Mouse (Mus musculus): ENCODE results near the gene Pofut1. TPM values are rescaled to one million over a fixed set of nuclear protein-coding genes. Genes with fewer than 3 reads are reported as not detected.

Gene Pofut1
- polyA plus RNA-seq, 1 experiment from 2014 or later = 5.6 TPM

- no peak overlapping the region for H3K9ac ChIP-seq
- no peak for ATAC-seq (ENCODE audit: low FRiP score, low read depth)
- H3K27me3 ChIP-seq = no peaks in the 10 kb centered on the region
- no peak overlapping the region for H3K4me2 ChIP-seq
- H3K9me3 ChIP-seq = no peaks in the 10 kb centered on the region
- H3K4me3 ChIP-seq = no peak overlapping the region
- H3K27ac ChIP-seq (replicated peaks) = no peak overlapping the region
- H3K4me1 ChIP-seq (replicated peaks) = no peaks in the 10 kb centered on the region
- H3K36me3 ChIP-seq = peaks cover 8% of the 10 kb centered on the region; the same call in 1 of the 2 replicates
- 74% methylated on average over 3 of the region's 3 CpGs for WGBS
Observed at GRCm38 (mm10) chr2:153218516-153218915, 22.8 kb upstream of the Pofut1 start.

DNA sequence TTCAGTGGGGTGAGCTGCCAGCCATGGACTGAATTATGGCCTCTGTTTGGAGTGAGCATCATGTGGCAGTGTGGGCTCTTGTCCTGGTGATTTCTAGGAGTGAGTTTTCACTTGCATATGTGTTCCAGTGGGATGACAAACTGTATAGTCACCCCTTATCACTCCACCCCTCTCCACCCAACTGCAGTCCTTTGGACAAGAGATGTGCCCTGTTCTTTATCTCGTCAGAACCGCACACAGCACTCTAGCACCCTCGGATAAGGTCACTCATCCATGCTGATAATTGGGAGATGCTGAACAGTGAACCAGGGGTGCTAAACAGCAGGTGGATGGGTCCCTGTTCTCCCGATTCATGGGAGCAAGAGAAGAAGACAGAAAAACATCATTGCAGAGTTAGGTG is 19.7 kb upstream of the Pofut1 start:
- 97% methylated on average over 4 of the region's 4 CpGs for WGBS
- Histone ChIP-seq H3K27me3 (no peaks in the 10 kb centered on the region), H3K36me3 (peaks cover 8% of the 10 kb centered on the region; the same call in 1 of the 2 replicates), H3K4me1 (replicated peaks) (peaks cover 18% of the 10 kb centered on the region), H3K9me3 (no peaks in the 10 kb centered on the region), H3K9ac (no peak overlapping the region), H3K27ac (replicated peaks) (no peak overlapping the region), H3K4me2 (no peak overlapping the region), H3K4me3 (no peak overlapping the region)
- no peak for ATAC-seq (ENCODE audit: low FRiP score, low read depth)

- Histone ChIP-seq H3K9me3 (no peaks in the 10 kb centered on the region), H3K4me3 (no peak overlapping the region), H3K27me3 (no peaks in the 10 kb centered on the region), H3K27ac (replicated peaks) (no peak overlapping the region), H3K36me3 (peaks cover 8% of the 10 kb centered on the region; the same call in 1 of the 2 replicates), H3K4me2 (no peak overlapping the region), H3K4me1 (replicated peaks) (peaks cover 18% of the 10 kb centered on the region), H3K9ac (no peak overlapping the region)
- no peak for ATAC-seq (ENCODE audit: low FRiP score, low read depth)
Observed at GRCm38 (mm10) chr2:153222130-153222529, 19.2 kb upstream of the Pofut1 start.

DNA sequence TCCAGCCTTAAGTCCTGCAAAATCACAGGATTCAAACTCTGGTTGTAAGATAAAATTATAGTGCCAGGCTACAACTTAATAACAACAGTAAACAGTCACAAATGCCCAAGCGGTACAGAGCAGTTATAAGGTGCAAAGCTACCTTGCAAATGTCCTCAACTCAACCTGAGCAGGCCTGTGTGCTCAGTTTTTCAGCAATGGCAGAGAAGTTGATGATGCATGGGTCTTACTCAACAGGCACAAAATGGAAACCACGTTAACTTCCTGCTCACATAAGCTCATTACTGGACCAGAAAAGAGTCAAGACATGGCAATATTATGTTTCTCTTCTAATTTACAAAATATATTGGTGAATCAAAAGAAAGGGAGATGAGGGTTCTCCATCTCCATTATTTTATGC is 18.8 kb upstream of the Pofut1 start:
- no peaks in the 10 kb centered on the region for H3K27me3 ChIP-seq

DNA sequence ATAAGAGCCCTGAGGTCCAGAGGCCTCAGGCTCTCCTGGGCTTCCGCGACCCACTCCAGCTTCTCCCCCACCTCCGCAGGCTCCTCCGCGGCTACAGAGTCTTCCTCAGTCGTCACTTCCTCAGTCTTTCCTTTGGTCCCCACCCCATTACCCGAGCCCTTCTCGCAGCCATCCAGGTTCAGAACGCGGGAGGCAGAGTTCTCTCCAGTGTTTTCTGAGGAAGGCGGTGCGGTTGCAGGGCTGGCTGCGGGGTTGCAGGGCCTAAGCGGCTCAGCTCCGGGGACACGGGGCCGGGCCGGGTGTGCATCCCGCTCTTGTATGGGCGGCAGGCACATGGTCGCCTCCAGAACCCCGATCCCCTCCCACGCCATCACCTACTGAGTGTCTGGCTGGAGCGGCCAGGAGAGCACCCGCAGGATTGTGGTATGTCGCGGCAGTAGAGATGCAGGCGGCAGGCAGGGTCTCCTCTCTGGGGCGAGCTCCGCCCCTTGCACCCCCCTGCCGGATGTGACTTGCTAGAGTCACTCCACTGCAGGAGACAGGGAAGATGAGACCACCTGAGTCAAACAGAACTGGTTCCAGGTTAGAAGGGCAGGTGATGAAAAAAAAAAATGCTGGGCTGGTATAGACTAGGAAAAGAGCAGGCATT is 16.3 kb upstream of the Pofut1 start, which contains the start of gene Tspyl3:
Tspyl3 (minus strand) TSS at position 496 of the 649 bp plus-strand sequence.
- peak within 1 kb of the TSS; percentile 78 for H3K4me2 ChIP-seq
- no peaks in the 10 kb centered on the region for H3K27me3 ChIP-seq
- 2% methylated on average over 31 of the region's 31 CpGs for WGBS
- H3K9me3 ChIP-seq = no peaks in the 10 kb centered on the region
- peak within 1 kb of the TSS; percentile 63 for H3K4me3 ChIP-seq
- ATAC-seq (ENCODE audit: low FRiP score, low read depth) = peak; percentile 90
- H3K4me1 ChIP-seq (replicated peaks) = peaks cover 18% of the 10 kb centered on the region
- H3K9ac ChIP-seq = peak within 1 kb of the TSS; percentile 87
- peaks cover 32% of the 10 kb centered on the region for H3K36me3 ChIP-seq
- H3K27ac ChIP-seq (replicated peaks) = peak within 1 kb of the TSS; percentile 86

More for the DNA sequence above, 18.8 kb upstream of the Pofut1 start:
- H3K36me3 ChIP-seq = peaks cover 11% of the 10 kb centered on the region; the same call in 1 of the 2 replicates
- H3K27ac ChIP-seq (replicated peaks) = no peak overlapping the region
- H3K4me2 ChIP-seq = no peak overlapping the region
- peaks cover 18% of the 10 kb centered on the region for H3K4me1 ChIP-seq (replicated peaks)
- 96% methylated on average over 2 of the region's 2 CpGs for WGBS
- H3K9me3 ChIP-seq = no peaks in the 10 kb centered on the region
- no peak overlapping the region for H3K4me3 ChIP-seq
- no peak overlapping the region for H3K9ac ChIP-seq
- ATAC-seq (ENCODE audit: low FRiP score, low read depth) = no peak

DNA sequence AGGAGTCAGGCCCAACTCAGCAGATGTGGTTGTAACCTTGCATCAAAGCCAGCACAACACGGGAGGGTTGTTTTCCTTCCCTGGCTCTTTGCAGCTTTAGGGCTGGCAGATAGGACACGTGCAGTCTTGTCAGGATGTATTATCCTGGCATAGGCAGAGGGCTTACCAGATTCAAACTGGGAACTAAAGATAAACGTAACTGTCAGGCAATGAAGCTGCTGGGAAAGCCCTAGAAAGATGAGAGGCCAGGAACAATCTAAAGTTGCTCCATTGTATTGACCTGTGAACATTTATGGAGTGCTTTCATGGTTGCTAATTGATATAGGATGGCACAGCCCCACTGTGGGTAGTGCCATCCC is 15.8 kb upstream of the Pofut1 start:
- Histone ChIP-seq H3K4me3 (peak overlapping the region; percentile 63), H3K4me2 (peak overlapping the region; percentile 78), H3K36me3 (peaks cover 37% of the 10 kb centered on the region), H3K27ac (replicated peaks) (peak overlapping the region; percentile 86), H3K27me3 (no peaks in the 10 kb centered on the region), H3K9ac (peak overlapping the region; percentile 87), H3K4me1 (replicated peaks) (peaks cover 18% of the 10 kb centered on the region), H3K9me3 (no peaks in the 10 kb centered on the region)
- ATAC-seq (ENCODE audit: low FRiP score, low read depth) = no peak; the same call in none of the 2 replicates
- 10% methylated on average over 3 of the region's 3 CpGs for WGBS

- H3K9ac ChIP-seq = no peak overlapping the region
- H3K36me3 ChIP-seq = peaks cover 51% of the 10 kb centered on the region
- no peak overlapping the region for H3K4me2 ChIP-seq
- ATAC-seq (ENCODE audit: low FRiP score, low read depth) = no peak
- no peaks in the 10 kb centered on the region for H3K27me3 ChIP-seq
- 92% methylated on average over 4 of the region's 4 CpGs for WGBS
- no peak overlapping the region for H3K4me3 ChIP-seq
- no peak overlapping the region for H3K27ac ChIP-seq (replicated peaks)
- H3K9me3 ChIP-seq = no peaks in the 10 kb centered on the region
- H3K4me1 ChIP-seq (replicated peaks) = peaks cover 18% of the 10 kb centered on the region
Observed at GRCm38 (mm10) chr2:153227959-153228358, 13.4 kb upstream of the Pofut1 start.

- H3K4me2 ChIP-seq = no peak overlapping the region
- H3K27me3 ChIP-seq = no peaks in the 10 kb centered on the region
- H3K9me3 ChIP-seq = no peaks in the 10 kb centered on the region
- H3K9ac ChIP-seq = no peak overlapping the region
- H3K4me3 ChIP-seq = no peak overlapping the region
- H3K27ac ChIP-seq (replicated peaks) = no peak overlapping the region
- H3K4me1 ChIP-seq (replicated peaks) = peaks cover 18% of the 10 kb centered on the region
- H3K36me3 ChIP-seq = peaks cover 56% of the 10 kb centered on the region
- ATAC-seq (ENCODE audit: low FRiP score, low read depth) = no peak
- WGBS = 89% methylated on average over 5 of the region's 5 CpGs
Observed at GRCm38 (mm10) chr2:153228523-153228922, 12.8 kb upstream of the Pofut1 start.

DNA sequence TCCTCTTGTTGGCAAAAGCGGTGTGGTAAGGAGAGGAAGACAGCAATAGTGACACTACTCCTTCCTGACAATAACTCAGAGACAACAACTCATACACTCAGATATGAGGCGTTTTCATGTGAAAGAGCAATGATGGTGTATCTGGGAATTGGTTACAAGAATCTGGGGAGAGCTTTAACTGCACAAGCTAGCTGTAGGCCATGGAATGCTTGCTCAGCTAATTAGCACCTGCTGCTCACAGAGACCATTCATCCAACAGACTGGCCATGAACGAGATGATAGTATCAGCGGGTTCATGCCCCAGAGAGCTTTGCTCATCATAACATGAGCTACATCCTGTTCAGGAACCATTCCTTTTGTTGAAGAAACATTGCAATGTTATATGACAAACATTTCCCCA is 4.1 kb upstream of the Pofut1 start:
- H3K36me3 ChIP-seq = peaks cover 37% of the 10 kb centered on the region
- H3K4me1 ChIP-seq (replicated peaks) = peaks cover 35% of the 10 kb centered on the region
- no peak overlapping the region for H3K27ac ChIP-seq (replicated peaks)
- no peaks in the 10 kb centered on the region for H3K27me3 ChIP-seq
- no peak overlapping the region for H3K4me2 ChIP-seq
- no peak overlapping the region for H3K4me3 ChIP-seq
- H3K9ac ChIP-seq = no peak overlapping the region
- 70% methylated on average over 4 of the region's 4 CpGs for WGBS
- H3K9me3 ChIP-seq = no peaks in the 10 kb centered on the region
- ATAC-seq (ENCODE audit: low FRiP score, low read depth) = no peak

DNA sequence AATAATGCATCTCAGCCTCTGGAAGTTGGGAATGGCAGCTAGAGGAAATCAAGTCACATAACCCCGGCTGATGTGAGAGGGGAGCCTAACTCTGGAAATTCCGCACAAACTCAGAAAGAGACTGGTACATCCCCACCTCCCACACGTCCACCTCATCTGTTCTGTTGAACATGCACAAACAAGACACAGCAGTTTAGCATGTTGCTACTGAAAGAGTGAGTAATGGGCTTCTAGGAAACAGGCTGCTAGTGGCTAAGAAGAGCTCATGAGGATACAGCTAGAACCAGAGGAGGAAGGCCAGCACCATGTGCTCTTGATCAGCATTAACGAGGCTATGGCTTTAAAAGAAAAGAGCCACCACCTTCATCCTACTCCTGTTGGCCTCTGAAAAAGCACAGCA is 3.4 kb upstream of the Pofut1 start:
- Histone ChIP-seq H3K36me3 (peaks cover 33% of the 10 kb centered on the region), H3K9me3 (no peaks in the 10 kb centered on the region), H3K27ac (replicated peaks) (no peak overlapping the region), H3K4me3 (no peak overlapping the region), H3K27me3 (no peaks in the 10 kb centered on the region), H3K9ac (no peak overlapping the region), H3K4me2 (no peak overlapping the region), H3K4me1 (replicated peaks) (peaks cover 42% of the 10 kb centered on the region)
- ATAC-seq (ENCODE audit: low FRiP score, low read depth) = no peak
- 88% methylated on average over 4 of the region's 4 CpGs for WGBS

DNA sequence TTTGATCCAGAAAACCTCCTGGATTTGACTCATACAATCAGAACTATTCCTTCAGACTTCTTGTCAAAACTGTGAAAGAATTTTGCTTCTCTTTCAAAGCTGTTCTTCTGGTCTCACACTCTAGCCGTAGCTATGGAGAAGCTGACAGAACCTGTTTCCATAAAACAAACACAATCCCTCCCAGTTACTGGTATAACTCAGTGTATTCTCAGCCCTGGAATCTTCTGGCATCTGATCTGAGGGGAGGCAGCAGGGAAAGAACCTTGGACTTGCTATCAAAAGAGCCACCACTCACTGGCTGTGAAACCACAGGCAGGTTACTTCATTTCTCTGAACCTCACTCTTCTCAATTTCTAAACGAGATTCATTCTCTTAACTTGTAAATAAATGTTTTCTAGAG is 2.9 kb upstream of the Pofut1 start:
- ATAC-seq (ENCODE audit: low FRiP score, low read depth) = no peak
- no peak overlapping the region for H3K4me3 ChIP-seq
- H3K36me3 ChIP-seq = peaks cover 27% of the 10 kb centered on the region
- no peak overlapping the region for H3K4me2 ChIP-seq
- no peak overlapping the region for H3K9ac ChIP-seq
- H3K4me1 ChIP-seq (replicated peaks) = peaks cover 42% of the 10 kb centered on the region
- no peak overlapping the region for H3K27ac ChIP-seq (replicated peaks)
- H3K9me3 ChIP-seq = no peaks in the 10 kb centered on the region
- H3K27me3 ChIP-seq = no peaks in the 10 kb centered on the region
- 91% methylated on average over 2 of the region's 2 CpGs for WGBS

GRCm38 (mm10) chr2:153239021-153239859 is 2.1 kb upstream of the Pofut1 start:
- peaks cover 20% of the 10 kb centered on the region for H3K36me3 ChIP-seq
- no peaks in the 10 kb centered on the region for H3K9me3 ChIP-seq
- 0 out of 2 replicates have a peak overlapping the region, but pooled peaks have one; percentile 15 for H3K27ac ChIP-seq (replicated peaks)
- peak overlapping the region; percentile 82 for H3K4me2 ChIP-seq
- 70% methylated on average over 7 of the region's 7 CpGs for WGBS
- peak overlapping the region; percentile 99 for H3K4me3 ChIP-seq
- no peaks in the 10 kb centered on the region for H3K27me3 ChIP-seq
- ATAC-seq (ENCODE audit: low FRiP score, low read depth) = no peak
- peaks cover 42% of the 10 kb centered on the region for H3K4me1 ChIP-seq (replicated peaks)
- H3K9ac ChIP-seq = peak overlapping the region; percentile 99
